Mouse (Mus musculus) lung, adult 2 months (tissue): ENCODE measurements at regions not wholly inside any gene's neighbourhood (a gene's known extent, or its start where the extent isn't known, plus 50 kb on each side); places are given as distances from the start of the nearest gene placed in this dataset.

Experiments
- CTCF ChIP-seq: fragments of 200-500 bp; IDR thresholded peaks from 2 replicates; pipeline ENCODE4 v1.5.1; 2011; ENCODE audit warnings: mild to moderate bottlenecking, low read length, control low read depth; ENCODE audit not compliant: insufficient read depth
- POLR2A ChIP-seq: fragments of 200-500 bp; IDR thresholded peaks from 2 replicates; pipeline ENCODE4 v1.6.1; 2011; ENCODE audit warnings: low read depth, mild to moderate bottlenecking, control low read depth, low read length, borderline replicate concordance; ENCODE audit errors: extremely low read depth

DNA sequence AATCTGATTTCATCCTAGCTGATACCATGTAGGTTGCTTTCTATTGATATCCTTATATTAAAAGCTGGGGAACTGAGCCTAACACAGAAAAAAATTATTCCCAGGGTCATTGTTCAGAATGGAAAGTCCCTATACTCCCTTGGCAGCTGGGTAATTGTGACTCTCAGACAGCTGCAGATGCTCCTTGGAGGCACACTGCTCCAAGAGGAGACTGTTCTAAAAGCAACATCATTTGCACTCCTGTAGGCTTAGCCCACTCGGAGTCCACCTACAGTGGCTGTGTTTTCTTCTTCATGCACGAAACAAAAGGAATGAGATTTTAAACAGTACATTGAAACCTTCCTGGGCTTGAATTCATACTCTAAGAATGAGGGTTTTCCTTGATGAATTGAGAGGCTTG, 269.3 kb upstream of the Gria1 start:
- no peak for TF ChIP-seq POLR2A
- TF ChIP-seq CTCF, result no peak
